Mouse (Mus musculus) thymus, adult 2 months (tissue): Measurements from ENCODE around the gene Robo1. TPM values are rescaled to one million over a fixed set of nuclear protein-coding genes. Genes with fewer than 3 reads are reported as not detected.

ENCODE experiments used
- DNase-seq: peaks from one replicate; pipeline ENCODE4 v3.0.0; 2021
- H3K27ac ChIP-seq: fragments of 200-500 bp; 2 replicates; pipeline ENCODE4 v1.5.1; 2012; ENCODE audit warnings: low read length, control low read depth; ENCODE audit not compliant: control insufficient read depth, insufficient read depth
- H3K27me3 ChIP-seq: fragments of 200-500 bp; 2 replicates; pipeline ENCODE4 v1.6.1; 2012; ENCODE audit warnings: mild to moderate bottlenecking, low read length, moderate library complexity, mixed read lengths; ENCODE audit not compliant: control insufficient read depth, insufficient read depth
- H3K36me3 ChIP-seq: fragments of 200-500 bp; 2 replicates; pipeline ENCODE4 v1.6.1; 2012; ENCODE audit warnings: mild to moderate bottlenecking, low read length, moderate library complexity; ENCODE audit not compliant: control insufficient read depth, insufficient read depth
- H3K4me1 ChIP-seq: fragments of 200-500 bp; replicated peaks from 2 replicates; pipeline ENCODE4 v1.6.1; 2012; ENCODE audit warnings: low read length; ENCODE audit not compliant: control insufficient read depth, insufficient read depth
- H3K4me3 ChIP-seq: fragments of 200-500 bp; 2 replicates; pipeline ENCODE4 v1.5.1; 2012; ENCODE audit warnings: mild to moderate bottlenecking, low read length, control low read depth, moderate library complexity; ENCODE audit not compliant: control insufficient read depth, insufficient read depth
- CTCF ChIP-seq: fragments of 200-500 bp; IDR thresholded peaks from 2 replicates; pipeline ENCODE4 v1.5.1; 2012; ENCODE audit warnings: mild to moderate bottlenecking, control low read depth, low read length, moderate library complexity, borderline replicate concordance; ENCODE audit not compliant: control insufficient read depth, poor library complexity, insufficient read depth; ENCODE audit errors: extremely low read depth
- POLR2A ChIP-seq: fragments of 200-500 bp; IDR thresholded peaks from 2 replicates; pipeline ENCODE4 v1.6.1; 2012; ENCODE audit warnings: mild to moderate bottlenecking, low read length, control low read depth, moderate library complexity; ENCODE audit not compliant: control insufficient read depth, poor library complexity, insufficient read depth; ENCODE audit errors: extremely low read depth
- WGBS: fragments of 180-500 bp; shearing (Covaris S2); methylation state at CpG from one replicate; pipeline ENCODE4 v1.1.7; 2018; 5-methylcytosine and 5-hydroxymethylcytosine counted together
- polyA plus RNA-seq: library from polyadenylated mRNA; depleted of rRNA; stranded (reverse); fragments of >200 nt; gene quantifications from 2 replicates; pipeline ENCODE4 v1.2.3, GENCODE M21; 2012

The Robo1 gene
- polyA plus RNA-seq, 1 experiment, result 5.8 TPM

DNA sequence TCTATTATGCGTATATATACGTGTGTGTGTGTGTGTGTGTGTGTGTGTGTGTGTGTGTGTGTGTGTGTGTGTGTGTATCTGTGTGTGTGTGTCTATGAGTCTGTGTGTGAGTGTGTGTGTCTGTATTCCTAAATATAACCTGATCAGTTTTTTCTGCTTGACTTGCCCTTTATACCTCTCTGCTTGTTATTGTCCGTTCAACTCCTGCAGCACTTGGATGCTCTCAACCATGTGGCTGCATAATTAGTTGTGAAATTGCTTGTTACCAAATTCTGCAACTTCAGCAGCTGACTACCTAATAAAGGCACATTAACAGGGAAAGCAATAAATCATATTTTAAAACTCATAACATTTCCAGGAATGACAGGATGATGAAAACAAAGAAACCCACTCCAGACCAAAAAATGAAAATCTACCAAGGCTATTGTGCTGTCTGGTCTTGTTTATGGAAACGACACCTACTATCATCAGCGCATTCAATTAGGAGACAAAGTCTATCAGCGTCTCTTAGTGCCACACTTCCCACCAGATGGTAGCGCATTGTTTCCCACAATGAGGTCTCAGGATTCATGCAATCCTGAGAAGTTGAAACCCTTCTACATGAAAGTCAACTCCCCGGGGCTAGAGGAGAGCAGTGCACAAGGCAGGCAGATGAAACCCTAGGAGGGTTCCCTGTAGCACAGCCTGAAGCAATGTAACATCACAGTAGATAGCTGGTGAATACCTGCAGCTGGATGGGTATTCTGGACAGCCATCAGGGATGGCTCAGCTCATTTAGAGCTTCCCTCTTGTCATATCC, 567.0 kb downstream of the Robo1 start:
- no peak for DNase-seq
- Histone ChIP-seq H3K27ac (no peak overlapping the region), H3K4me3 (no peak overlapping the region), H3K36me3 (no peaks in the 10 kb centered on the region), H3K27me3 (no peaks in the 10 kb centered on the region), H3K4me1 (no peaks in the 10 kb centered on the region)
- no peak for TF ChIP-seq POLR2A
- no peak for TF ChIP-seq CTCF
- 90% methylated on average over 8 of the region's 8 CpGs for WGBS

DNA sequence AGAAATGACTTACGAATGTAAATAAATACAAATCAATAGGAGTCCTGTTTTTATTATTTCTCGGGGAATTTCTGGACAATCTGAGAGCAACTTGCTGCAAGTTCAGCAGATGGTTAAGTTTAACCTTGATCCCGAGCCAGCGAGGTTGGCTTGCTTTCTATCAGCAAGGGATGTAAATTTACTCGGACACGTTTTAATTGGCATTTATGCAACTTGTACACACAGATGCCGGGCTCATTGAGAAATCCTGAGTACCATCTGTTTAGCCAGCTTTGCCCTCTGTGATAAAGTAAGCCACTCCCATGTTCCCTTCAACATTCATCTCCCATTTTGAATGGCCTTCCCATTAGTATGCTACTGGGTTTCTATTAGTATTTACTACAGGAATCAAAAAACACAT, 580.0 kb downstream of the Robo1 start:
- 92% methylated on average over 7 of the region's 7 CpGs for WGBS
- no peak overlapping the region for H3K4me3 ChIP-seq

DNA sequence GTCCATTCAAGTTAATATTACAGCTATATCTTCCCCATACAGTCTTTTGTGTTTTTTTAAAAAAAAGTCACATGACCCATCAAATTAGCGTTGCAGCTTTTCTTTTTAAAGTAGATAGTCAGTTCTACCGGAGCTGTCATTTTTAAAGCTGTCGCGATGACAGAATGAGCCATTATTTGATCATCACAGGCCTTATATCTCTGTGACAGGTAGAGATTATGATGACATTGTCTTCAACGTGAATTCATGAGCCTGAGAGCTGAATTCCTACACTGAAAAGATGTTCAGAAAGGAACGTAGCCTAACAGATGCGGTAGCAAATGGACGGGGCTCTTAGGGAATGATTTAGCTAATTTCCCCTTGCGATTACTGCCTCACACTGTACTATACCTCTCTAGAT, 581.3 kb downstream of the Robo1 start:
- 92% methylated on average over 9 of the region's 9 CpGs for WGBS
- Histone ChIP-seq H3K27me3 (no peaks in the 10 kb centered on the region), H3K27ac (no peak overlapping the region), H3K36me3 (no peaks in the 10 kb centered on the region), H3K4me3 (no peak overlapping the region), H3K4me1 (no peaks in the 10 kb centered on the region)
- TF ChIP-seq CTCF, result no peak
- TF ChIP-seq POLR2A, result no peak
- DNase-seq, result no peak

More for the DNA sequence above, 580.0 kb downstream of the Robo1 start:
- H3K4me1 ChIP-seq, result no peaks in the 10 kb centered on the region
- no peak for TF ChIP-seq POLR2A
- DNase-seq, result no peak
- H3K27ac ChIP-seq, result no peak overlapping the region
- no peaks in the 10 kb centered on the region for H3K36me3 ChIP-seq
- no peaks in the 10 kb centered on the region for H3K27me3 ChIP-seq

DNA sequence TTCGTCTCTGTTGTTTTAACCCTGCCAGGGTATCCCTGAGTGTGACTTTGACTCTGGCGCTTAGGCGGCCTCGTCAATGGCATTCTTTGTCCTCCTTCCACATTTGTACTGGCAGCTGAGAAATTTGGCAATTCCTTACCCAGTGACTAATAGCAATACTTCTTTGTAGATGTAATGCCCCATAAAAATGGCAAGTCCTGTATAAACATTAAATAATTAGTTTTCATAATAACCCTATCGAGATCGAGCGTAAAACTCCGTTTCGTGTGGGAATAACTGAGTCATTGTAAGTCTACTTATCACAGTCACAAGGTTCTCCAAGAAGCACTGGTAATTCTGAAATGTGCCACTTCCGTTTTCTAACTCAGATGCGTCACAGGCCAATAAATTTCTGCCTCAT, 589.0 kb downstream of the Robo1 start:
- H3K27ac ChIP-seq, result no peak overlapping the region
- 86% methylated on average over 11 of the region's 11 CpGs for WGBS
- TF ChIP-seq POLR2A (no peak), CTCF (no peak)

DNA sequence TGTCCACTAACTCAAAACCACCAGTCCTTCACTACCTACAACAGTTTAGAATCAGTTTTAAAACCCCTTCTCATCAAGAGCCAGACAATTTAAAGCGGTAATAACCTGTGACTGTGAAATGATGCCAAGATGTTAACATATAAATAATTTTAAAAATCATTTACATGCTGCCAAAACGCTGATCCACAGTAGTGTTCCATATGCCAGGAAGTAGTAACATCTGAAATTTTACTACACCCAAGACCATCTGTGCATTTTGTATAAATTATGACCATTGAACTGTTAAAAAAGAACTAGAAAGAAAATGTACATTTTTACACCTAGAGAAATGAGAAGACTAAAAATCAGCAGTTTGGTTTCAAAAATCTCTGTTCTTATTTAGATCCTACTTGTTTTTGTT, 600.8 kb downstream of the Robo1 start:
- H3K4me1 ChIP-seq, result no peaks in the 10 kb centered on the region
- 76% methylated on average over 2 of the region's 2 CpGs for WGBS
- H3K27me3 ChIP-seq, result no peaks in the 10 kb centered on the region
- no peak overlapping the region for H3K27ac ChIP-seq
- TF ChIP-seq CTCF (no peak), POLR2A (no peak)
- DNase-seq, result no peak
- no peak overlapping the region for H3K4me3 ChIP-seq
- no peaks in the 10 kb centered on the region for H3K36me3 ChIP-seq

More for the DNA sequence above, 589.0 kb downstream of the Robo1 start:
- Histone ChIP-seq H3K36me3 (no peaks in the 10 kb centered on the region), H3K4me1 (no peaks in the 10 kb centered on the region), H3K4me3 (no peak overlapping the region), H3K27me3 (no peaks in the 10 kb centered on the region)
- DNase-seq, result no peak

DNA sequence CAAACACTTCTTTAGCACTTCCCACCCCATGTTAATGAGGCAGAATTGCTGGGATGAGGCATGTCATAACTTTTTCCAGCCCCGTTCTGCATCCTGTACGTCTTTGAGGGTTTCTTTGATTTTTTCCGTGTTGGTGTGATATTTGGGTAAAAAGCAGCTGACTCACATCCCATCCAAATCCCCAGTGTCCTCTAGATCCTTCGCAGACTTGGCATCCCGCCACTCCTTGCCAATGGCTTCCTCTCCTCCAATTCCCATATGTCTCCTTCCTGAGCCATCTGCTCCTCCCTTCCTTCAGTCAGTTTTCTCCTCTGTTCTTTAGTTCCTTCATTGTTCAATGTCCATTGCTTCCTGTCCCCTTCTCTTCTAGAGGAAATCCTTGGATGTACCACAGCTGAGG, 605.0 kb downstream of the Robo1 start:
- Histone ChIP-seq H3K36me3 (no peaks in the 10 kb centered on the region), H3K27me3 (no peaks in the 10 kb centered on the region), H3K4me3 (no peak overlapping the region), H3K27ac (no peak overlapping the region), H3K4me1 (no peaks in the 10 kb centered on the region)
- no peak for TF ChIP-seq POLR2A
- WGBS, result 69% methylated on average over 5 of the region's 5 CpGs
- no peak for DNase-seq

DNA sequence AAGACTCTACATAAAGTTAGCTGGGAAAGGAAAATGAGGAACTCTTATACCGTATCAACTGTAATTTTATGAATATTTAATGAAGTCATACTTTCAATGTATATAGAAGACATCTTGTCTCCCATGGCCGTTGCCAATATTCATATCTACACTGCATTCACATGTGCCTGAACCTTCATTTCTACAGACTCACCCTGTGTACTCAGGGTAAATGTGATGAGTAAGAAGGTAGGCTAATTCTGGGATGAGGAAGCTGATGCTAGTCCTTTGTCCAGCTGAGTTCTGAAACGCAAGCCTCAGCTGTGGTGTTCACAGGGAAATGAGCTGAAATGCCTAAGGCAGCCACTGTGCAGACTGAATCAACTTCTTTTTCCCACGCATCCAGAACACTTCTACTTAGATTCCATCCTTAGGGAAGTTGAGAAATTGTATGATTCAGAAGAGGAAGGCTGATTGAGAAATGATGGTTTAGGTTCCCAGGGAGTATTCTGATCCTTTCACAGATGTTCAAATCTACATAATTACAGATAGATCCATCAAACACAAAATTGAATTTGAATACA, 606.0 kb downstream of the Robo1 start:
- H3K27me3 ChIP-seq, result no peaks in the 10 kb centered on the region
- no peak overlapping the region for H3K4me3 ChIP-seq
- DNase-seq, result no peak
- no peaks in the 10 kb centered on the region for H3K36me3 ChIP-seq
- no peak for TF ChIP-seq CTCF
- no peak for TF ChIP-seq POLR2A
- no peak overlapping the region for H3K27ac ChIP-seq
- 85% methylated on average over 4 of the region's 4 CpGs for WGBS
- no peaks in the 10 kb centered on the region for H3K4me1 ChIP-seq
